Mouse (Mus musculus) C2C12 (cell line): ENCODE results near the gene Mvd.

Experiments used
- CTCF ChIP-seq: IDR thresholded peaks from one replicate; pipeline ENCODE4 v1.5.1; 2011; ENCODE audit not compliant: control insufficient read depth, insufficient read depth, insufficient read length
- FOSL1 ChIP-seq: IDR thresholded peaks from one replicate; pipeline ENCODE4 v1.8.0; 2011; ENCODE audit warnings: mild to moderate bottlenecking, low read length; ENCODE audit not compliant: poor library complexity, insufficient read depth, severe bottlenecking
- MAX ChIP-seq: IDR thresholded peaks from one replicate; pipeline ENCODE4 v1.6.1; 2011; ENCODE audit warnings: mild to moderate bottlenecking, control low read depth
- MYOG ChIP-seq: IDR thresholded peaks from one replicate; pipeline ENCODE4 v1.6.1; 2011; ENCODE audit not compliant: control insufficient read depth, insufficient read length; ENCODE audit errors: extremely low read depth
- USF1 ChIP-seq: IDR thresholded peaks from one replicate; pipeline ENCODE4 v1.6.1; 2011; ENCODE audit warnings: low read depth, mild to moderate bottlenecking, control low read depth, moderate library complexity

GRCm38 (mm10) chr8:122390758-122391157, 52.5 kb downstream of the Mvd start:
- no peak for TF ChIP-seq FOSL1
- TF ChIP-seq CTCF: no peak
- no peak for TF ChIP-seq MAX
- TF ChIP-seq MYOG: no peak
- TF ChIP-seq USF1: no peak
